Mouse (Mus musculus) frontal cortex, adult 2 months (tissue): Measurements from ENCODE around the gene Teddm1b. TPM values are rescaled to one million over a fixed set of nuclear protein-coding genes. Genes with fewer than 3 reads are reported as not detected.

ENCODE experiments used
- DNase-seq, 2 experiments: peaks; one replicate each; pipeline ENCODE4 v3.0.0; 2022; ENCODE audit warnings: low spot score in 1 of 2; ENCODE audit errors: extremely low spot score in 1 of 2
- polyA plus RNA-seq: library from polyadenylated mRNA; depleted of rRNA; stranded (reverse); fragments of >200 nt; gene quantifications from 2 replicates; pipeline ENCODE4 v1.2.3, GENCODE M21; 2012; rRNA removed

The Teddm1b gene
- polyA plus RNA-seq, 1 experiment, result 0.04 TPM

GRCm38 (mm10) chr1:153900860-153901730, 26.9 kb downstream of the Teddm1b start:
- DNase-seq, result no peak

DNA sequence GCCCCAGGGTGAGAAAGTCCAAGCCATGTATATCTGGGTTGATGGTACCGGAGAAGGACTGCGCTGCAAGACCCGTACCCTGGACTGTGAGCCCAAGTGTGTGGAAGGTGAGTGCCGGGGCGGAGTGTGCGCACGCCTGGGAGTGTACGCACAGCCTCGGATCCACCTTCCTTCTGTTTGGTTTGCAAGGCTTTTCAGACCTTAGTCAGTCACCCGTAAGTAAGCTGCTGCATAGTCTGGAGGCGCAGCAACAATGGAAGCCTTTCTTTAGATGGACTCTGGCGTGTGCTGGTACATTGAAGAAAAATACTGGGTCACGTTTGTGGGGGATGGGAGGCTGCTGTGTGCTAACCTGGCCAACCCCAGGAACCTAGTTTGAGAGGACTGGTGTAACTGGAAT, 28.9 kb downstream of the Teddm1b start:
- DNase-seq, result no peak

DNA sequence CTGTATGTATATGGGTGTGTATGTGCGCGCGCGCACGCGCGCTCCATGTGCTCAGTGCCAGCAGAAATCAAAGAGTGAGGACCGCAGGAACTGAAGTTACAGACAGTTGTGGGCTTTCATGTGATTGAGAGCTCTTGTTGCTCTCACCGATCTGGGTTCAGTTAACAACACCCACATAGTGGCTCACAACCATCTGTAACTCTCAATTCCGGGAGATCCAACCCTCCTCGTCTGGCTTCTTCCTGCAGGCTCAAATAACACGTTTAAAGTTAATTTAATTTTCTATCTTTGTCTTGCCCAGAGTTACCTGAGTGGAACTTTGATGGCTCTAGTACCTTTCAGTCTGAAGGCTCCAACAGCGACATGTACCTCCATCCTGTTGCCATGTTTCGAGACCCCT, 30.1 kb downstream of the Teddm1b start:
- DNase-seq, result no peak

DNA sequence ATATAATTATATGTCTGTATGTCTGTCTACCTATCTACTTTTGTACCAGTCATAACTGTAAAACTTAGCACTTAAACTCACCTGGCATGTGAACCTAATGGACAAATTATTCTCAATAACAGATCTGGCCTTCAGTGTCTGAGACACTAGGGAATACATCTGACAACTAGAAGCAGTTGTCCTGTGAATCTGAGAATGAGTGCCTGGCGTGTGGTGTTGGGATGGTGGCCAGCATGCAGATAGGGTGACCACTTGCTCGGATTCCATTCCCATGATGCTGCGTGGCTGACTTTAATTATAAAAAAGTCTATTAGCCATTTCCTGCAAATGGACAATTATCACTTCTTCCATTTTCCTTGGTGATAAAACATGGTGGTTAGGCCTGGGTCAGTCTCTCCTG, 31.7 kb downstream of the Teddm1b start:
- no peak for DNase-seq

GRCm38 (mm10) chr1:153908208-153908607, 34.1 kb downstream of the Teddm1b start:
- no peak for DNase-seq

DNA sequence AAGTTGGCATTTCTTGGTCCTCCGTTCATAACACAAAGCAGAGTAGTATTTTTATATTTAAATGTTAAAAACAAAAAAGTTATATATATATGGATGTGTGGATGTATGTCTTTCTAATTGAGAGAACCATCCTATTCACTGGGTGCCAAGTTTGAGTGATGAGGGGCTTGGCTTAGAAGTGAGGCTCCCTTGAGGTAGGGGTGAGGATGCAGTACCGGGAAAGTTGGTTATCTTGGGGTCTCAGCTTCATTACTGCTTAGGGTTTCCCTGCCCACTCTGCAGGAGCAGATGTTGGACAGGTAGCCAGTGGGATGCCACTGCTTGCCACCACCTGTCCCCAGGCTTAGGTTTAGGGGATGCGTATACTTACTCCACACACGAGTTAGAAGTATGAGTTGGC, 34.6 kb downstream of the Teddm1b start:
- no peak for DNase-seq

- DNase-seq, result no peak
Measured at GRCm38 (mm10) chr1:153909213-153909962, 35.2 kb downstream of the Teddm1b start.

DNA sequence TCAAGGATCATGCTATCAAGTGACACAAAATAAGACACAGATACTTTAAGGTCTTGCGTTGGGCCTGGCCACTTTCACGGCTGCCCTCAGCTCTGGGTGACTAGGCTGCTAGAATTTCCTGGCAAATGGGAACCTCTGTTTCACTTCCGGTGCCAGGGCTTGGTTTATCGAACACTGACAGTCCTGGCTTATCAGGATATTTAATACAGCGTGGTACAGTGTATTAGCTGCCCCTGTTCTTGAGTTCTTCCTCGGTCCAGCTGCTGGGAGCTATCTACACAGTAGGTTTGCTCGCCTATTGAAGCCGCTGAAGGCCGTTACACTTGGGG, 35.8 kb downstream of the Teddm1b start:
- DNase-seq, result no peak

DNA sequence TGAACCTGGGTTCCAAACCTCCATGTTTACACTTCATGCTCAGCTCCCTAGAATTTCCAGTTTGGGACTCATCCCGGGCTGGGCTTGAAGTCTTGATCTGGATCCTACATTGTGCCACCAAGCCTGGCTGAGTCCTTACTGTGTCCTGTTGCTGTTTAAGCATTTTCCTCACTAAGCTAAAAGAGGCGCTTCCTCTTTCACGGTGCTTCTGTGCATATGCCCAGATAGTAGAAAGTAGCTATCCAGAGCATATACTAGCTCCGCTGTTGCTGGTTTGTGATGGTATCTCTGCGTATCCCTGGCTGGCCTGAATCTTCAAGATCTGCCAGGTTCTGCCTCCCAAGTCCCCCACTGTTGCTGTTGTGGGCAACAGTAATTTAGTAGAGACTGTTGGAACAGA, 36.3 kb downstream of the Teddm1b start:
- DNase-seq, result no peak

GRCm38 (mm10) chr1:153911276-153911795, 37.2 kb downstream of the Teddm1b start:
- DNase-seq, result no peak

DNA sequence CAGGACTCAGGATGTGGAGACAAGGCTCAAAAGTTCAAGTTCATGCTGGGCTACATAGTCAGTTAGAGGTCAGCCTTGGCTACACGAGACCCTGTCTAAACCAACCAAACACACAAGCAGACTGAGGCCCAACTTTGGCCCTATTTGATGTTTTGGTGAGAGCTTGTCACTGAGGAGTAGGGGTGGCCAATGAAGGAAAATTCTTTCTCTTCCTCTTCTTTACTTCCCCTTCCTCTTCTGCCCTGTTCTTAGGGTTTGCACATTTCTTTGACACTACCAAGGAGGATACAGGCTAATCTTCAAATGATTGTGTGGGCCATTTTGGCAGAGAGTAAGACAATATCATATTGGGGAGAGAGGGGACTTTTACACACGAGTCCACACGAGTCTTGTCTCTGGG, 39.7 kb downstream of the Teddm1b start:
- DNase-seq, result no peak

DNA sequence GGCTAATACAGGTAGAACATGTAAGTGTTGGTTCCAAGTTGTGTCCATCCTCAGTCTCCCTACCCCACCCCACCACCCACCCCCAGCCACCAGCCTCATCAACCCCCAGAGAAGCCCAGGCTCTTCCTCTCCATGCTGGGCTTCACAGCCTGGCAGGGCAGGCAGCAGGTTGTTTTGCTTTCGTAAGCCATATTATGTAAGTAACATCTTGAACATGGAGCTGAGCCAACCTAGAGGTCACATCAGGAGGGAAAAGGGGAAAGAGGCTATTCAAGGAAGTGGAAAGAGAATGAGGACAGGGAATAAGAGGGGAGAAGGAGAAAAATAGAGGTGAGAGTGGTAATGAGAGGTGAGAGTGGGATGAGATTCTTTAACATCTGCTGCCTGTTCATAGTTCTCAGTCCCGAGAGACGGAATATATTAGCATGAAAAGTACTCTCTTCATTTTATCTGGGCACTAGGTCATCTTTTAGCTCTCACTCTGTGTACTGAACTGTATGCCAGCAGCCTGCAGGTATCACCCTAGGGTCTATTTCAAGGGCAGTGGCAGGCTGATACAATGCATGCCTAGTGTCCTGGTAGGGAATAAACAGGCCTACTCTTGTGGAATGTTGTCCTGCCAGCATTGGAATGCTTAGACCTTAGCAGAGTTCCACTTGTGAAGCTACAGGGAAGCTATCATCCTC, 44.5 kb downstream of the Teddm1b start:
- no peak for DNase-seq

DNA sequence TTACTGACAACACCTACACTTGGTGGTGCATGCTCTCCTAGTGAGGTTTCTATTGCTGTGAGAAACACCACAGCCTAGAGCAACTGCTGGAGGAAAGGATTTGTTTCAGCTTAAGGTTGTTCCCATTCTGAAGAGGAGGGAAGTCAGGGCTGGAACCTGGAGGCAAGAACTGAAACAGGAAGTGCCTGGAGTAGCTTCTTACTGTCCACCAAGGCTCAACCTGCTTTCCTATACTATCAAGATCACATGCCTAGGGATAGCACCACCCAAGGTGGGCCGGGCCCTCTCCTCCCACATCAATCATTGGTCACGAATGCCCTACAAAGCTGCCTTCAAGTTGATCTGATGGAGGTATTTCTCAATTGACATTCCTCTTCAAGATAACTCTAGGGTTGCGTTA, 47.5 kb downstream of the Teddm1b start:
- DNase-seq, result no peak

DNA sequence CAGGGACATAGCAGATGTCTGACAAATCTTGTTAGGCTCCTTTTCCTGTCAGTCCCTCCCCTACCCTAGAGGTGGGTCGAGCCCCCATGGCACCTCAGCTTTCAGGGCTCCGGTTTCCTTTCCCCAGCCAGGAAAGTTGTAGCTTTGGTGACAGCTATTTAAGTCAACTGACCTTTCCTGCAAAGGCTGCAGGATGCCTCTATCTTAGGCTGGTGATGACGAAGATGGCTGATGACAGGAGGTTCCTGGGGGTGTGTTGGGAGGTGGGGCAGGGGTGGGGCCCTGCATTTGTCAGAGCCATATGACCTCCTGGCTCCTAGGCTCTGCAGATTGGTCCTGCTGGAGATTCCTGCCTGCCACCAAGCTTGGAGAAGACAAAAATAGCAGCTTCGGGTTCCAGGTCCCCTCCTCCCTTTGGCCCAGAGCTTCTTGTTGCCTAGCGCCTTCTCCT, 48.5 kb downstream of the Teddm1b start:
- no peak for DNase-seq

GRCm38 (mm10) chr1:153924395-153925385, 50.5 kb downstream of the Teddm1b start:
- DNase-seq, result no peak

Other genes with a start within 250 kb of the Teddm1b start
- 32.9 and 38.2 TPM in 2 replicates for gene Rgs8, start 221.3 kb upstream of the Teddm1b start, polyA plus RNA-seq
- 9.4 and 11.2 TPM in 2 replicates for gene Rgs16, start 134.0 kb upstream of the Teddm1b start, polyA plus RNA-seq
- 18.4 and 21.6 TPM in 2 replicates for gene Rnasel, start 124.9 kb upstream of the Teddm1b start, polyA plus RNA-seq
- gene Rgsl1, start 30.2 kb upstream of the Teddm1b start, polyA plus RNA-seq, result 3.7 and 4.1 TPM in 2 replicates
- gene Teddm1a, start 17.4 kb downstream of the Teddm1b start, polyA plus RNA-seq, result 0.06 TPM in 1 of 2 replicates, not detected in the other
- gene Glul, start 25.6 kb downstream of the Teddm1b start, polyA plus RNA-seq, result 2,150 and 2,715 TPM in 2 replicates
- gene Teddm2, start 25.9 kb downstream of the Teddm1b start, polyA plus RNA-seq, result 3.1 and 3.4 TPM in 2 replicates